Mouse (Mus musculus) G1E (cell line): Measurements from ENCODE around the gene Igsf3.

Source experiments
- CTCF ChIP-seq: IDR thresholded peaks from 2 replicates; pipeline ENCODE4 v1.5.1; 2012; ENCODE audit warnings: low read depth, low read length, inconsistent platforms, mixed read lengths
- GATA1 ChIP-seq: IDR thresholded peaks from 2 replicates; pipeline ENCODE4 v1.6.1; 2012; ENCODE audit warnings: borderline replicate concordance, low read length, inconsistent platforms, mixed read lengths
- GATA2 ChIP-seq: IDR thresholded peaks from 2 replicates; pipeline ENCODE4 v1.6.1; 2012; ENCODE audit warnings: low read depth, low read length, inconsistent platforms, borderline replicate concordance
- TAL1 ChIP-seq: conservative IDR thresholded peaks from 2 replicates; pipeline ENCODE4 v1.6.1; 2012; ENCODE audit warnings: low read depth, low read length, inconsistent platforms, mixed read lengths

- no peak for TF ChIP-seq CTCF
- no peak for TF ChIP-seq GATA2
- no peak for TF ChIP-seq TAL1
- no peak for TF ChIP-seq GATA1
These were observed 11.0 kb downstream of the Igsf3 start for GRCm38 (mm10) chr3:101387849-101388248.
